Mouse (Mus musculus): ENCODE measurements around the gene Fbxw7.

Gene Fbxw7

DNA sequence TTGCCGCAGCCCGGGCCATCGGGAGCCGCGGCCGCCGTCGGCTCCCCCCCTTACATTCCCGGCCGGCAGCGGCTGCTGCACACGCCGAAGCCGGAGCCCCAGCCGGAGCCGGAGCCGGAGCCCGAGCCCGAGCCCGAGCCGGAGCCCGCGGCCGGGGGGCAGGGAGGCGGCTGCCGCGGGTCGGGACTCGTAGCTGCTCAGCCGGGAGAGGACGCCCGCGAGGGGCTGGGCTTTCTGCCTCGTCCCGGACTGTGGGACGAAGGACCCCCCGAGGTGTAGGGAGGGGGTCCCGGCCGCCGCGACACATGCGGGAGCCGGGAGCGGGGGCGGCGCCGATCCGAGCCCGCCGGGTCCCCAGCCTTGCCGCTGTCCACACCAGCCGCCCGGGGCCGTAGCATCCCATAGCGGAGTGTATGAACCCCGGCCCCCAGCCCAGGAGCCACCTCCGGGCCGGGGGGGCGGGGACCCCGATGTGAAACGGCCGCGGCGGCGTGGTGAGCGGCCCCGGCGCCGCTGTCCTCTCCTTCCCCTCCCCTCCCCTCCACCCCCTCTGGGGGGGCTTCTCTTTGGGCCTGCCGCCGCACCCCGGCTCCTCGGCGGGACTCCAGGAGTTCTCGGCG lies at the start of gene Fbxw7:
Gene Fbxw7 (plus strand): TSS at position 507 of the 620 bp plus-strand sequence.
- DNase-seq (ENCODE audit: low read depth): no peak

DNA sequence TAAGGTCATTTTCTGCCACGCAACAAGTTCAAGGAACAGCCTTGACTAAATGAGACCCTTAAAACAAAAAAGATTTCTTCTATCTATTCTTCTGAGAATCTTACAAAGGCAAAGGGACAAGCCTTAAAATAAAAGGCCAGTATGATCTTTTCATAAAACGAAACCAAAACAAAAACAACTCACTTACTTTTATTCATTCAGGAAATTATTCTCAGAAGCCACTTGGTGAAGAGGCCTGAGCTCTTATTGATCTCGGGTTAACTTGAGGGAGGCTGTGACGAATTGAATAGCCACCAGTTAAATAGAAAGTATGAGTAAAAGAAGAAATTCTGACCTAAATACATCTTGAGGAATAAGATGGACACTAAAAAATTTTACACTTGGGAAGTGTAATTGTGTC lies 46.1 kb upstream of the Fbxw7 start:
- DNase-seq (ENCODE audit: low read depth): no peak

- no peak for DNase-seq (ENCODE audit: low read depth)
Observed at GRCm38 (mm10) chr3:84769411-84769810, 45.7 kb upstream of the Fbxw7 start.

DNA sequence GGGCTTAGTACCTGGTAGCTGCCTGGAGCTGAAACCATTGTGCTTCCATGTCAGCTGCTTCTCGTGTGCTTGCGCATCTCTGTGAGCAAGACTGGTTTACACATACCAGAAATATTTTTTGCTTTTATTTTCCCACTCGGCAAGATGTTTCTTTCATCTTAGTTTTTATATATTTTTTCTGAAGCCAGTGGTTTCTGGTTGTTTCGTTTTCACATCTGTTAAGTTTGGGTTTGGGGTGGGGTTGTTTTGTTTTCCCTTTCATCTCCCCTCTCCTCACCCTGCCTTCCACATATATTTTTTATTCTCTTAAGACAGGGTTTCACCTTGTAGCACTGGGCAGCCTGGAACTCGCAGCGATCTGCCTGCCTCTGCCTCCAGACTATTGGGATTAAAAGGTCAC lies 44.5 kb upstream of the Fbxw7 start:
- no peak for DNase-seq (ENCODE audit: low read depth)

DNA sequence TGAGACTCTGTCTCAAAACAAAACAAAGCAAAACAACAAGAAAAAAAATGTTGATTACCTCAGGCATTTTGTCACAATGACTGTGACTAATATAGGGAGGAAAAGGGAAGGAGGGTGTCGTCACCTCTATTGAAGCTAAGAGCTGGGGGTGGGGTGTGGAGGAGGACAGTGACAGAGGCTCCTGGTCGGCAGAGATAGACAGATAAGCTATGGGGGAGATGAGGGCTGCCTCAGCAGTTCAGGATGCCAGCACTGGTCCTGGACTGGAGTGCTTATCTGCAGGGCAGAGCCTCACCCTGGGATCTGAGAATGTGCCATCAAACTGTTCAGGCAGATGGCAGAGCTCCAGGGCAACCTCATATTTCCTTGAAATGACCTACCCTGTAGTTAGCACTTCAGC lies 43.1 kb upstream of the Fbxw7 start:
- DNase-seq (ENCODE audit: low read depth): no peak

DNA sequence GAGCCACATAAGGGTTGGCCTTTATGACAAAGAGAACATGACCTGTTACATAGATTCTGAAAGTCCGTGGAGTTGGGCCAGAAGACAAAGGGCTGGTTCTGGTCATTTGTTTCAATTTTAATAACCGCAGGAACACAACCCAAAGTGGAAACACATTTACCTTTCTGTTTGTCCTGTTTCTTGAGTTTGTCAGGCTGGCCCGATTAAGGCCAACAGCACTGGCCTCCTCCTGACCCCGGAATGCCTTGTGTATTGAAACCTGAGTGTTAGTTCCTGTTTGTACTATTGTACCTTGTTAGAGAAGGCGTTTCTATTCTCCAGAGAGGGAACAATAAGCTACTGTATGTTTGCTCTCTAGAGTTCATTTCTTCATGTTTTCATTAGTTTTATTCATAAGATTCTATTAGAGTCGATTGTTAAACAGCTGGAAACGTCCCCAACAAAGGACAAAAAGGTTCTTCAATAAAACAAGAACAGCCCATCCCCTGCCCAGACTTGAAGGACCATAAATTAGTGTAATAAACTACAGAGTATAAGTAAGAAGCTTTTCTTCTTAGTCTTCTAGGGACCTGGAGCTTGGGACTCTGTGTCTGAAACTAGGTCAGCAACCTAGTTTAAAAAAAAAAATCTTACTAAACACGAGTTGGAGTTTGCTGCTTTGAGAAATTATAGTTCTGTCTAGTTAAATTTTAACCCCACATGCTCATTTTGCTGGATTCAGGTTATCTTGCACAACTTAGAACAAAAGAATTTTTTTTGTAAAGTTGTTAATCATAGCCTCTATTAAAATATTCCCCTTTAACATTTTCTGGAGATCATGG lies 40.6 kb upstream of the Fbxw7 start:
- DNase-seq (ENCODE audit: low read depth): peak; percentile 20

GRCm38 (mm10) chr3:84775067-84775423 lies 40.0 kb upstream of the Fbxw7 start:
- no peak for DNase-seq (ENCODE audit: low read depth)

DNA sequence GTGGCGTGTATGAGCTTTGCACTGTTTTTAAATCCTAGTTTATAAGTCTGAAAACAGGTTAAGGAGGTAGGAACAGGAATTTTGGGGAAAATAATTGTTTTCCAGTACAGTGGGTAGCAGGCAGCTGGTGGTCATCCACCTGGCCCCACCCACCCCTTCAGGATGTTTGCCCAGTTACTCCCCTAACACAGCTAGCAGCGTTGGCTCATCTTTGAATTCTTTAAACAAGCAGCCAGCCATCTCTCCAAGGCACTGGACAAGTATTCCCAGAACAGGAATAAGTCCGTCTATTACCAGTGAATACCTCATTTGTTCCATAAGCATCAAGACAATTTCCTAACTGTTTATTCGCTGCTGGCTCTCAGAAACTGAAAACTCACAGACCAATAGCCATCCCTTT lies 39.5 kb upstream of the Fbxw7 start:
- DNase-seq (ENCODE audit: low read depth): peak; percentile 13

- DNase-seq (ENCODE audit: low read depth): peak; percentile 2
Observed at GRCm38 (mm10) chr3:84776084-84776483, 39.0 kb upstream of the Fbxw7 start.

DNA sequence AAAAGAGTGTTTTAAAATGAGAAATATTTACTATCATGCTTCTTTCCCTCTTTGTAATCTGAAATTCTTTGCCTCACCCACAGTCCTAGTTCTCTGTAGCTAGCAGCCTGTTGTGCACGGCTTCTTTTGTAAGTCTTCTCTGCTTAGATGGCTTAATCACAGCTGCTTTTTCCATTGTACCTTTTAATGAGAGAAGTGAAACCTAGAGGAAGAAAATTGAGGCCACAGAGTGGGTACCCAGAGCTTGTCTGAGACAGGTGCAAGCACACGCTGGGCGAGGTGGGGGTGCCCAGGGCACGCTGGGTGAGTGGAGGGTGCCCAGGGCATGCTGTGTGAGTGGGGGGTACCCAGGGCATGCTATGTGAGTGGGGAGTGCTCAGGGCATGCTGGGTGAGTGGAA lies 27.2 kb upstream of the Fbxw7 start:
- DNase-seq (ENCODE audit: low read depth): no peak

DNA sequence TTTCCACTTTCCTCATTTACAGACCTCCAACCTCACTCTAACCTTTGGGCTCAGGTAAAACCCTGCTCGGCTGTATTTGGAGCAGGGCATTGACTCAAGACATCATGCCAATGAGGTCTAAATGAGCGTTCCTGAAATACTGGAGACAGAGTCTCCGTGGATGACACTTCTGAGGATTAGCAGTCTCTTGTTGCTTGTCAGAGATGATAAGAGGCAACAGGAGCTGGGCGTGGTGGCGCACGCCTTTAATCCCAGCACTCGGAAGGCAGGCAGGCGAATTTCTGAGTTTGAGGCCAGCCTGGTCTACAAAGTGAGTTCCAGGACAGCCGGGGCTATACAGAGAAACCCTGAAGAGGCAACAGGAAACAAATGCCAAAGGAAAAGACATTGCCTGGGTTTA lies 11.0 kb upstream of the Fbxw7 start:
- no peak for DNase-seq (ENCODE audit: low read depth)

DNA sequence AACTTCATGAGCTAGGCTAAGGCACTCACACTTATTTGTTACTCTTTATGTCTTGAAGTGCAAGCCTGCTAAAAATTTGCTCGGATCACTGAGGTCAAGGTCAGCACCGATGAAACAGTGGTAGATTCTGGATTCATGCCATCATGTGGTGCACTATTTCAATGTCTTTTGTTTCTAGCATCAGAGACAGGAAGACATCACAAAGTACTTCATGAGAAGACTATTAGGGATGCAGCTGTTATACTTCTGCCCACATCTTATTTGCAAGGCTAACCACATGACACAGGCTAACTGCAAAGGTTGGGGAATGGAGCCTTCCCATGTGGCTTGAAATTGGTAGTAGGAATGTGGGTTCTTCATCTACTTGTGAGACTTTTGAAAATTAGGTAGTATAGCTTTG lies 8.9 kb upstream of the Fbxw7 start:
- DNase-seq (ENCODE audit: low read depth): no peak

GRCm38 (mm10) chr3:84807826-84808225 lies 7.2 kb upstream of the Fbxw7 start:
- DNase-seq (ENCODE audit: low read depth): no peak

GRCm38 (mm10) chr3:84808906-84809305 lies 6.2 kb upstream of the Fbxw7 start:
- no peak for DNase-seq (ENCODE audit: low read depth)

DNA sequence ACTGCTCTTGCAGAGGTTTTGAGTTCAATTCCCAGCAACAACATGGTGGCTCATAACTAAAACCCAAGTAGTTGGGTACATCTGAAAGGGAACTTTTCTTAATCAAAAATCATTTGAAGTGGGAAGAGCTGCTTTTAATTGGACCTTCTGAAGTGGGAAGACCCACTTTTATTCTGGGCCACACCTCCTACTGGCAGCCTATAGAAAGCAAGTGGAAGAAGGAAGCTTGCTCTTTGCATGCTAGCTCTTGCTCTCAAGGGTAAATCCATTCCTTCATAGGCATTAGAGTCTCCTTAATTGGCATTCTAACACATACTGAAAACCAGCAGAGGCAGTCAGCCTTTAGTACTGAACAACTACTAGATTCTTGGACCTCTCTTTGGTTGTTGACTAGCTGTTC lies 4.3 kb upstream of the Fbxw7 start:
- DNase-seq (ENCODE audit: low read depth): no peak

GRCm38 (mm10) chr3:84813436-84814156 lies 1.5 kb upstream of the Fbxw7 start:
- no peak for DNase-seq (ENCODE audit: low read depth)

DNA sequence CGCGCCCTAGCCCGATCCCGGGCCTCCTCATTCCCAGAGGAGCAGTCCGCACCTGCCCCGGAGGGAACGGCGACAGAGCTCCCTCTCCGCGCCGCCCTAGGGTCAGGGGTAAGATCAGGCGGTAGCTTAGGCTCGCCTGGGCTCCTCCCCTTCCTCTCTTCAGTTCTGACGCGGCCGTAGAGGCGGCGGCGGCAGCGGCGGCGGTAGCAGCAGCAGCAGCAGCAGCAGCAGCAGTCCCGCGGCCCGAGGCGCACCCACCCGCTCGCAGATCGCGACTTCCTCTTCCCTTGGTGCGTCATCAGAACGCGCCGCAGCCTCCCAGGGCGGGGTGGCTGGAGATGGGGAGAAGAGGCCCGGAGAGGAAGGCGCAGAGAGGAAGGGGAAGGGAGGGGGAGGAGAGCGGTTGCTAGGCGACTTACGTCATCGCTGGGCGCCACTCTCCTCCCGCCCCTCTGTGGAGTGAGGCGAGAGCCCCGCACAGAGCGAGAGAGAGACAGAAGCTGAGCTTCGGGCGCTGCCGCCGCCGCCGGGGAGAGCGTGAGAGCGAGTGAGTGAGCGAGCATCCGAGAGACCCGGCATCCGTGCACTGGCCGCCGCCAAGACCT lies 809 bp upstream of the Fbxw7 start:
- peak; percentile 95 for DNase-seq (ENCODE audit: low read depth)

GRCm38 (mm10) chr3:84815461-84815860 lies 393 bp downstream of the Fbxw7 start:
- no peak for DNase-seq (ENCODE audit: low read depth)

- no peak for DNase-seq (ENCODE audit: low read depth)
Observed at GRCm38 (mm10) chr3:84816951-84817350, 1.9 kb downstream of the Fbxw7 start.

GRCm38 (mm10) chr3:84820654-84821201 lies 5.7 kb downstream of the Fbxw7 start:
- no peak for DNase-seq (ENCODE audit: low read depth)

- no peak for DNase-seq (ENCODE audit: low read depth)
Observed at GRCm38 (mm10) chr3:84825990-84826389, 10.9 kb downstream of the Fbxw7 start.

DNA sequence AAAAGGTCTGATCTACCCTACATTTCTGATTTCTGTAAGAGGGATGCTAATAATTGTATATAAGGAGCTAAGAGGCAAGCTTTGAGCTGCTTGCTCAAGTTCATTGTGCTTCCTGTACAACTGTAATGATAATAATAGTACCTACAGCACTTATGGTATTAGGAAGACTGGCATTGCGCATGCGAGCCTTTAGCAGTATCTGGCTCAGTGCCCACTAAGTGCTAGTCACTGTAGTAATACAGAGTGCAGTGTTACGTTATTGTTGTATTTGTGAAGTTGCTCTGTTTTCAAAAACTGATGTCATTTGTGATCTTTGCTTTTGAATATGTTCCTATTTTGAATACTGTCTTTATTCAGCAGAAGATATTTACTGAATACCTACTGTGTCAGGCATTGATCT lies 11.3 kb downstream of the Fbxw7 start:
- no peak for DNase-seq (ENCODE audit: low read depth)

Measured in fibroblast of lung, adult 2 months (primary cell).